Mouse (Mus musculus) naive thymus-derived CD4-positive, alpha-beta T cell, adult 2 months (primary cell): ENCODE data around the gene Amd2.

ENCODE experiments used
- DNase-seq: peaks from one replicate; pipeline ENCODE4 v3.0.0-alpha.2; 2011; ENCODE audit warnings: low read depth

Amd2 gene

GRCm38 (mm10) chr10:35711792-35712191 lies at the start of gene Amd2:
TSS of gene Amd2 (minus strand) at chr10:35711892.
- DNase-seq: no peak

GRCm38 (mm10) chr10:35761280-35761679 lies 49.6 kb upstream of the Amd2 start:
- no peak for DNase-seq

GRCm38 (mm10) chr10:35737639-35738038 lies 25.9 kb upstream of the Amd2 start:
- no peak for DNase-seq

- no peak for DNase-seq
Observed at GRCm38 (mm10) chr10:35714266-35714665, 2.6 kb upstream of the Amd2 start.
